Mouse (Mus musculus) monocyte, adult 5-6 weeks (primary cell): ENCODE measurements at regions not wholly inside any gene's neighbourhood (a gene's known extent, or its start where the extent isn't known, plus 50 kb on each side); places are given as distances from the start of the nearest gene placed in this dataset.
"Not testable (repeated sequence)": the region's sequence is repeated elsewhere in the genome, so short reads cannot be mapped to it uniquely, and the experiment has no call there.

Experiments
- ATAC-seq: fragments of 153-309, 156-312 bp; replicated peaks from 2 replicates; pipeline ENCODE4 v1.8.0; 2017; ENCODE audit warnings: mild to moderate bottlenecking; ENCODE audit not compliant: low TSS enrichment, insufficient number of reproducible peaks, severe bottlenecking, poor library complexity, low FRiP score

DNA sequence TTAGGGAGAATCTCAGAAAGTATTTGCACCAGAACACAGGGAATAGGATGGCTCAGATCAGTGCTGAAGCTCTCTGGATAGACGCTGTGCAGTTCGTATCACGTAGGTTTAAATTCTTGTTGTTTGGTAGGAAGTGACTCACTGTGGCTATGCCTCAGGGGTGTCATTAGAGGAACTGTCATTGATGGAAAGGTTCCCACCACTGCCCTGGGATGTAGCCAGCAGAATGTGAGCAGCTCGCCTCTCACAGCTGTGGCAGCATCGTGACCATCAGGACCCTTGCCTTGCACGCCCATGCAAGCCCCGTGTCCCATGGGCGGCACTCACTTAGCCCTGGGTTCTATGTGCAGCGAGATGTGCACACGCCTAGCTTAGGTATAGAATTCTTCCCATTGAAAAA is 651.6 kb upstream of the Gm19410 start:
- ATAC-seq: no peak

DNA sequence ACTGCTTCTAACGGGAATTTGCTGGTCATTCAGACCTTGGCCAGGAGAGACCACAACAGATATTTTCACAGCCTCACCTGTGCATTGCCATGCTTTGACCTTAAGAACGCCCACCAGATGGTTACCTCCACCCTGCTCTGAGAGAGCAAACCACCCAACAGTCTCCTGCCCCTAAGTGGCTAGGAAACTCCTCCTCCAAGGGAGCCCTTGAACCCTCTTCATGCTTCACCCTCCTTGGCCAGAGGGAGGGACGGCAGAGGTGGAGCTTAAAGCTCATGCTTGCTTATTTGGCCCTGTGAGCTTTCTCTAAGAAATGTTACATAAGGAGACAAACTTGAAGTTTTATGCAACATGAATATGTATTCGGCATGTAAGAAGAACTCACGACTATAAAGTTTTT is 645.0 kb upstream of the Gm19410 start:
- ATAC-seq: no peak

- no peak for ATAC-seq
Measured at GRCm38 (mm10) chr8:35121084-35121483, 644.5 kb upstream of the Gm19410 start.

DNA sequence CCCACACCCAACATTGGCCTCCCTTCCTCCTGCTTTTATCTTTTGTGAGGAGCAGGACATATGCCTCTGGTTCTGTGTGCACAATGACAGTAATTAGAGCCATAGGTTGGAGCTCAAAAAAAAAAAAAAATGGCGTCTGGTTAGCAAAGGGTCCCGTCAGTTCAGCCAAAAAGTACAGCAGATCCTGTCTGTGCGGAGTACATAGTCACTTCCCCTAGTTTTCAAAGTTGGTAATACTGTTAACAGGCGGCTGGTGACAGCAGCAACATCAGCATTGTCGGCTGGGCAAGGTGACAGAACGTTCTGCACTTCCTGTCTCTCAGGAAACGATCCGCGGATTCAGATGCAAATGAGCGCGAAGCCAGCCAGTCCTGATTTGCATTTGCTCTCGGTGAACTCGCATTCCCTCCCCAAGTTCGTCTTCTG is 642.4 kb upstream of the Gm19410 start:
- peak; percentile 82 for ATAC-seq

DNA sequence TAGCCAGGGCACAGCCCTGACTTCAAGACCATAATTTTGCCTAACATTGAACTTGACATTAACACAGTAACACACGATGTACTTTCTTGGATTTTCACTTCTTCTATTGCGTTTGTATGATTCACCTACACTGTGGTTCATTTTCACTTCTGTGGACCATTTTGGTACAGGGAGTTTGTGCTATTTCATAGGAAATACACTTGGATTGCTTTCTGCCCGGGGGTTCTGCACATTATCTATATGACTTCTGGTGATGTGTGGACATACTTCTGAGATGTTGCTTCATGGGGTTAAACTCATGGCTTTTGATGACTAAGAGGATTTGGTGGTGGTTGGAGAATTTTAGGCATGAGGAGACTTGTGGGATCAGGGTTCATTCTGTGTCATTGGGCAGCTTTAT is 640.4 kb upstream of the Gm19410 start:
- no peak for ATAC-seq

DNA sequence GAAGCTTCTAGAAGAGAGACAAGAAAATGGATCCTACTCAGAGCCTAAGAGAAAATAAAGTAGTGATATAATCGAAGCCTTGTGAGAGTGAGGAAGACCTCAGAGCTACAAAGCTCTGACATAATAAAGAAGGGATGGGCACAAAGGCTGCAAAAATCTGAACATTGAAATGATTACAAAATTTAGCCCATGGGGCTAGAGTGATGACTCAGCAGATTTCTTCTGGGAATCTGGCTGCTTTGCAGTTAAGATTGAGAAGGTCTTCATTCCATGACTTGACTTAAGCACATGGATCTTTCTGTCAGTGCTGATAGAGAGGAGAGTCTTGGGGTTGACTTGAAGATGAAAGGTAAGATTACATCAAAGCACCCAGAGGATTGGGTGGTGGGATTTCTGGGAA is 633.3 kb upstream of the Gm19410 start:
- no peak for ATAC-seq

- ATAC-seq: peak; percentile 43; the same call in 1 of the 2 replicates
Measured at GRCm38 (mm10) chr8:35135630-35136029, 630.0 kb upstream of the Gm19410 start.

DNA sequence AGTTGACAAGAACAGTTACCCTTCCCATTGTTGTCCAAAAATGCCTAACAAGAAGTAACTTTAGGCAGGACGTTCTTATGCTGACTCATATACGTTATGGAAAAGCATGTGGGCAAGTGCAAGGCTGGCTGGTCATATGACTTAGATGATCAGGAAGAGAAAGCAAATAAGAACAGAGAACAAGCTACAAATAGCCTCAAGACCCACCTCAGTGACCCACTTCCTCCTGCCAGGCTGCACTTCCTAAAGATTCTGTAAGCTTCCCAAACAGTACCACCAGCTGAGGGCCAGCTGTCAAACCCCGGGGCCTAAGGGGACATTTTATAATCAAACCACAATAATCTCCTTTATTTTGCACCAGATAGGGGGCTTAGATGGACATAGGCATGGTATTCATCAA is 628.9 kb upstream of the Gm19410 start:
- ATAC-seq: 0 out of 2 replicates have a peak, but pooled peaks have one; percentile 13

GRCm38 (mm10) chr8:35140775-35141174 is 624.8 kb upstream of the Gm19410 start:
- ATAC-seq: no peak

DNA sequence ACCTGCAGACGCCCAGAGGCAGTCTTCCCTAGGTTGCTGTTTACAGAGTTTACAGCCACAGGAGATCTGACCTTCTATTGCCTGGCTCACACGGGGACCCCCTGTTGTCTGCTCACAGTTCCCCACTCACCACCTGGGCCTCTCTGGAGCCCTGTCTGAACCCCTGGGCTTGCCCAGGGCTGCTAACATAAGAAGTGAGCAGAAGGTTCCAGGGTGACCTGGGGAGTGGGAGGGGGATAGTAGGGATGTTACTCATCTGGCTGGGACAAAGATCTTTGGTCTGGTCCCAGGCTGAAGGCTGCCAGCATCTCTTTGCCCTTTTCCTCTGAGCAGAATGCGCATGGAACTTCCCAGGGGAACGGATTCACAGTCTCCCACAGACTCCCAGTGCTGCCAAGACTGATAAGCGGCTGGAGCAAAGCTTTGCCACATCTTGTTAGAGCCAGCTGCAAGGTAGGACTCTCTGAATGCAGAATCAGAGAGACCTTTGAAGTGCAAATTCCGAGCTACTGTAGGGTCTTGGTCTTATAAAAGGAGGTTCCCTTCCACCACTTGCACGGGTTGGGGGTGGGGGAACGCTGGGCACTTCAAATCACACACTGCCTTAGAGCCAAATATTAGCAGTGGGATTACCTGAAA is 622.5 kb upstream of the Gm19410 start:
- no peak for ATAC-seq

- no peak for ATAC-seq
Measured at GRCm38 (mm10) chr8:35143684-35144083, 621.9 kb upstream of the Gm19410 start.

DNA sequence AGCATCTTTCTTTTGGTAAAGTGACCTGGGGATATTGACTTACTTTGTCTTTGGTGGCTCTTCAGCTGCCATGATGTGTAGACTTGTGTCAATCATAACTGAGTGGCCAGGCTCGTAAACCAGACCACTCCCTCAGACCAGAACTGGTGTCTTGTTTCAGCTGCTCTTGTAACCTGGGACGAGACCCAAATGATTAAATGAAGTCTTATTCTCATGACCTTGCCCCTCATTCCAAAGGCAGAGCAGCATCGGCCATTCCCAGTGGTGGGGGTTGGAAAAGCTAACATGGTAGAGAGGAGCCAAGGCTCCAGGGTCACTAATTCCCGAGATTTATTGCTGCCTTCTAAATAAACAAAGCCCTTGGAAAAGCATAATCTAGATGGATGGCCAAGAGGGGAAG is 621.2 kb upstream of the Gm19410 start:
- ATAC-seq: no peak

DNA sequence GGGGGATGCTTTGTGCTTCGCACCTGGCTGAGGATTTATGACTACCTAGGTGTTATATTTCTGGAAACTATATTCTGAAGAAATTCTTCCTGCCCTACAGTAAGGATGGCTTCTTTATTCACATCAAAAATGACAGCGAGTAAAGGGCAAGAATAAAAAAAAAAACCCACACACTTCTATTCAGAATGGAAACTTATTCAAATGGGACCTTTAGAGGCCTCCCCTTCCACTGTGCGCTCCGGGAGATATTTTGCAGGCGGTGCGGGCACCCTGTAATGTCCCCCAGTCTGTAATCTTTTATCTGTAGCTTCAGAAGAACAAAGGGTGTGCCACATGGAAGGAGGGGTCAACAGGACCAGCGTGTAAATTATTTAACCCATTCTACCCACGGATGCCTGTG is 618.1 kb upstream of the Gm19410 start:
- no peak for ATAC-seq

DNA sequence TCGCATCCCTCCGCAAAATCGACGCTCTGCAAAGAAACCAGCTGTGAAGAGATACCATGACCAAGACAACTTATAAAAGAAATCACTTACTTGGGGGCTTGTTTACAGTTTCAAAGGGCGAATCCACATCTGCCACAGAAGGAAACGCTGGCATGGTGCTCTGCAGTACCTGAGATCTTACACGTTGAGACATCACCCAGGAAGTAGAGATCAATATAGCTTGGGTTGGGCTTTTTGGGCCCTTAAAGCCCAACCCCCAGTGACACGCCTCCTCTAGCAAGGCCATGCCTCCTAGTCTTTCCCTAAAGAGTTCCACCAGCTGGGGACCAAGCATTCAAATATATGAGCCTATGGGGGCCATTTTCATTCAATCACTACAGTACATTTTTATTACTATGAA is 617.6 kb upstream of the Gm19410 start:
- no peak for ATAC-seq

- ATAC-seq: no peak
Measured at GRCm38 (mm10) chr8:35152585-35152984, 613.0 kb upstream of the Gm19410 start.

DNA sequence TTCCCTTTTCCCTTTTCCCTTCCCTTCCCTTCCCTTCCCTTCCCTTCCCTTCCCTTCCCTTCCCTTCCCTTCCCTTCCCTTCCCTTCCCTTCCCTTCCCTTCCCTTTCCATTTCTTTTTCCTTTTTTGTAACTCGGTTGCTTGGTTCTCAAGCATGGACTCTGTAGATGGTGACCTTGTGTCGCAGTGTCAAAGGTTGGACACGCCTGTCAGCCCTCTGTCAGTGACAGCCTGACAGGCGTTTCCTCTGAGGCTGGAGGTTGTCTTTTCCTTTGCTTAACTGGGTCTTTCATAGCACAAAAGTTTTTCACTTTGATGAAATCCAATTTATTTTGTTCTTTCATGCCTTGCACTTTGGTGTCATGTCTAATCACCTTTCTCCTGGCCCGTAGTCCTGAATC is 609.3 kb upstream of the Gm19410 start:
- no peak for ATAC-seq

DNA sequence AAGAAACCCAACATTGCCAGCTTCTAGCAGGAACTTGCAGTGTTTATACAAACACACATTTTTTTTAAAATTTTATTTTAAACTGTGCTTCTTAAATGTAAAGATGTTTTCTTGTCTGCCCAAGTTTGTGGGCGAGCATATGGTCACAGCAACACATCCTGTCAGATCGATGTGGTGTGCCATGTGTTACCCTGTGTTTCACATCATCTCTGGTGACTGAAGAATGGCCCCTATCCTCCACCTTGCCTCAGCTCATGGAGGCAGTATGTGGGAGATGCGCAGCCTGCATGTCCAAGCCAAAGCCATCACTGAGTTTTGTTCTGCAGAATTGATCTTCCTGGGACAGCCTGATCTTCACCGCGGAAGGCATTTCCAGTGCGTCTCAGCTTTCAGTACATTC is 607.9 kb upstream of the Gm19410 start:
- ATAC-seq: no peak

GRCm38 (mm10) chr8:35159329-35159728 is 606.3 kb upstream of the Gm19410 start:
- ATAC-seq: peak; percentile 69; the same call in 1 of the 2 replicates

DNA sequence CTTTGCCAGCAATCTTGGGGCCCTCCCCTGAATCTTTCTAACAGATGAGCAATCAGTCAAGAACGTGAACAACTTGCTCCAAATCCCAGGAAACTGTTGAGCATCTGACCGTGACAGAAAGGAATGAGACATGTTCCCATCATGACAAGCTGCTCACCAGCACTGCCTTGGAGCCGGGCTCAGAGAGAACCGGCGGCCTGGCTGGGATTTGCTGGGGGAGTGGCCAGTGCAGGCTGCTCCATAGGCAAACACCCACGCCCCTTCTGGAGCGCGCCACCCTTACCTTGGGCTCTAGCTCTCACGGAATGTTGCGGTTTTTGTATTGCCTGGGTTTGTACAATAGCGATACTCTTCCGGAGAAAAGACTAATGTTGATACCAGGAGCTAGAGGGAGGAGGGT is 605.4 kb upstream of the Gm19410 start:
- ATAC-seq: no peak

DNA sequence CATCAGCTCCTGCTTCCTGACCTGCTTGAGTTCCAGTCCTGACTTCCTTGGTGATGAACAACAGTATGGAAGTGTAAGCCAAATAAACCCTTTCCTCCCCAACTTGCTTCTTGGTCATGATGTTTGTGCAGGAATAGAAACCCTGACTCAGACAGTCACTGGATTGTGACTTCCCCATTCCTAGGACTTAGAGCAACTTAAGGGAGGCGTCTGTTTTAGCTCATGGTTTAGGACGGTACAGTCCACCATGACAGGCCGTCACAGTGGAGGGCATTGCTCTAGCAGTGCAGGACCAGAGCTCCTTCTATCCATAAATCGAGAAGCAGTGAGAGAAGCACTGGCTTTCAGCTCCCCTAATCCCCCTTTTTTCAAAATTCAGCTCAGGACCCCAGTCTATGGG is 603.4 kb upstream of the Gm19410 start:
- not testable (repeated sequence) for ATAC-seq

GRCm38 (mm10) chr8:35166611-35167010 is 599.0 kb upstream of the Gm19410 start:
- ATAC-seq: no peak
